ENCODE assay signal across 24 mouse cellular contexts in genomic region chr3:54406567-54406966, GRCm38 (mm10). TPM values are rescaled to one million over a fixed set of nuclear protein-coding genes. Genes with fewer than 3 reads are reported as not detected.
"Had no signal": no experiment of that assay in that cellular context is flagged by ENCODE, and none has a peak within 500 bp of the region (broad histone marks: within the 10 kb centered on the region; RNA-seq: fewer than 3 reads in every experiment).

No protein-coding gene starts in this region.

- H3K4me3 ChIP-seq: gastrocnemius, adult 2 months; heart, embryonic 10.5 days; heart, embryonic 12.5 days; hindbrain, embryonic 10.5 days; hindbrain, embryonic 12.5 days; intestine, embryonic 15.5 days; layer of hippocampus, adult 2 months; left cerebral cortex, adult 2 months; limb, embryonic 12.5 days had no signal

- H3K9ac ChIP-seq: heart, embryonic 12.5 days; hindbrain, embryonic 12.5 days; hindbrain, embryonic 14.5 days; intestine, embryonic 15.5 days; limb, embryonic 12.5 days had no signal

- DNase-seq: gastrocnemius, adult 2 months; gastrocnemius, postnatal 10 days; gastrocnemius, postnatal 25 days; heart, postnatal 10 days; heart, postnatal 4 days; kidney, adult 18-20 months; kidney, adult 8-10 months; kidney, postnatal 10 days; kidney, postnatal 25 days; kidney, postnatal 4 days; liver had no signal

- H3K9me3 ChIP-seq: heart, embryonic 10.5 days; heart, embryonic 12.5 days; hindbrain, embryonic 10.5 days; hindbrain, embryonic 12.5 days; intestine, embryonic 15.5 days; limb, embryonic 12.5 days had no signal

- H3K27me3 ChIP-seq: heart, embryonic 12.5 days; hindbrain, embryonic 12.5 days; intestine, embryonic 15.5 days; limb, embryonic 12.5 days had no signal

- H3K4me2 ChIP-seq: heart, embryonic 12.5 days; hindbrain, embryonic 12.5 days; hindbrain, embryonic 14.5 days; intestine, embryonic 15.5 days; limb, embryonic 12.5 days; liver, embryonic 11.5 days had no signal

- H3K4me1 ChIP-seq: heart, embryonic 10.5 days; hindbrain, embryonic 10.5 days; hindbrain, embryonic 12.5 days; intestine, embryonic 15.5 days; limb, embryonic 12.5 days had no signal

- H3K27ac ChIP-seq: gastrocnemius, adult 2 months; heart, embryonic 10.5 days; hindbrain, embryonic 10.5 days; hindbrain, embryonic 12.5 days; hindbrain, embryonic 14.5 days; intestine, embryonic 15.5 days; layer of hippocampus, adult 2 months; left cerebral cortex, adult 2 months; limb, embryonic 12.5 days had no signal

- H3K36me3 ChIP-seq: heart, embryonic 10.5 days; heart, embryonic 12.5 days; hindbrain, embryonic 10.5 days; hindbrain, embryonic 12.5 days; intestine, embryonic 15.5 days; limb, embryonic 12.5 days had no signal

- ATAC-seq: forebrain, embryonic 16.5 days; hindbrain, embryonic 16.5 days; inflammation-experienced regulatory T-cells, adult 6 months; intestine, embryonic 15.5 days had no signal

RNA-seq across cellular contexts. Expression of gene Postn, which starts 45.7 kb away (rescaled TPM):
- polyA plus RNA-seq: inflammation-experienced regulatory T-cells, adult 6 months had no signal
